Mouse (Mus musculus): ENCODE results near the gene Apba1.
A peak's percentile ranks its signal among the peaks of the same experiment; 100 is the strongest.

Gene Apba1

DNA sequence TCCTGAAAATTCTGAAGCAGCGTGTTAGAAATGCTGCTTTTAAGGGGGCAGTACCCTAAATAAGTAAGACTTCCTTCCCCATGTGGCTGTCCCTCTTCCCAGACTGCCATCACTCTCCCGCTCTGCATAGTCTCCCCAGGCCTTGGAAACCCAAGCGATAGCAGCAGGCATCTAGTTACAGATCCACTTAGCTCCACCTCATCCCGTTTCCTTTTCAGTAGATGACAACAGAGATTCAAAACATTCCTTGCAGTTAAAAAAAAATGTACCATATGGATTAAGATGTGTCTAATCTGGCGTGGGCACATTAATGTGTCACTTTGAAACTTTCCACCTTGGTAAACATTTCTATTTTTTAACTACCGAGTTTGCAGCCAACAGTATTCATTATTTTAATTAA lies 48.1 kb downstream of the Apba1 start:
- no peak for DNase-seq (ENCODE audit: low read depth, low spot score)

DNA sequence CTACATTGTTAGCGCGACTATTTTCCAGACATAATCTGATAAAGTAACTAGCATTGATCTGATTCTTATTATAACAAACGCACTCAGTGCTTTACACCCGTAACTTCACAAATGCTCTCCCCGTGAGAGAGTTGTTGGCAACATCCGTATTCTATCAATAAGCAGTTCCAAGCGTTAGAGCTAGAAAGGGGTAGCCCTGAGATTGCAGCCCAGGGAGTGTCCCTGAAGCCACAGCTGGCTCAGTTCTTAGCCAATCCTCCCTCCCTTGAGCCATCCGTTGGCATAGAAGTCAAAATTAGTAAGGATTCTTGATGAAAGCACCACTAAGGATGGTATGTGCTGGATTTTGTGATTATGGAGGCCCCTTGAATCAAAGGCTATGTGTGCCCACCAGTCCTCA lies 48.7 kb downstream of the Apba1 start:
- no peak for DNase-seq (ENCODE audit: low read depth, low spot score)

DNA sequence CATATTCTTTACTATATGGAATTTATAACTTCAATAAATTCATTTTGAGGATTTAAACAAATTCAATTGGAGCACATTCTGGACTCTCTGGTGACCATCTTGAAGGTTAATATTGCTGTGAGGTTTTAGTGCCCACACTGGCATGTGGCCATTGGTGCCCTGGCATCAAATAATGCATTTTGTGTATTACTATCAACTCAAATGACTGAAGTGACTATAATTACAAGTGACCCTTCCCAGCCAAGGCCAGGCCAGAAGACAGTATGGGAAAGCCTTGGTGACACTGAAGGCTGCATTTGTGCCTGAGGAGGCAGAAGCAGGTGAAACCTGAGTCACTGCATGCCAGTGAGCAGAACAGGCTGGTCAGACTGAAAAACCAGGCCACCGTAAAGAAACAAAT lies 50.5 kb downstream of the Apba1 start:
- DNase-seq (ENCODE audit: low read depth, low spot score) = no peak

- DNase-seq (ENCODE audit: low read depth, low spot score) = no peak
These were observed 51.8 kb downstream of the Apba1 start for GRCm38 (mm10) chr19:23810512-23810911.

DNA sequence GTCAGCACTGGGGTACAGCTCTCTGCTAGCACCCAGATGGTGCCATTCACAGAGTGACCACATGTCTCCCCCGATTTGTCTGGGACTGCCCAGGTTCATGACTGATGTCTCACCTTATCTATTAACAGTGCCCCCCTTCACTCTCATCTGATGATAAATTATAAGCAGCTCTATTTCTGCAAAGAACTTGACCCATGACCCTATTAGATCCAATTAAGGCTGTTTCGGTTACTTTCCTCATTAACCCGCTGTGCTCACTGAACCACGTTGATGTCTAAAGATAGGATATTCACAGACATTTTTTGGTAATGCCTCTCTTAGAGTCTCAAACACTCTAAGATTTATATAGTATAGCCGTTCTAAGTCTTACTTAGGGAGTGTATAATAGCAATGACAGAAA lies 52.3 kb downstream of the Apba1 start:
- DNase-seq (ENCODE audit: low read depth, low spot score) = no peak

DNA sequence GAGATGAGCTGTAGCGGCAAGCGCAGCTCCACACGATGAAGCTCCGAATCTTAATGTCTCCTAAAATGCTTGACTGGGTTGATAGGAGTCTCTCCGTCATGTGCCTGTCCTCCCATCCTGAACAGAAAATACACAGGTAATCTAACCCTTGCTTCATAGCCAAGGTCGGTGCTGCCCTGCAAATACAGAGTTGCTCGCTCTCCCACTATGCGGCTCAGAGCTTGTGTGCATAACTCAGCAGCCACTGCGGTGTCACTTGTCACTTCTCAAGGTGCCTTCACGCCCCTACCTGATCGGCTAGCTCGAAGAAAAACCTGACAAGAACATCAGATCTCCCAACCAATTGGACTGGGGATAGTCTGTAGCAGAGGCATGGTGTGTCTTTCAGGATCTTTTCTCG lies 58.1 kb downstream of the Apba1 start:
- DNase-seq (ENCODE audit: low read depth, low spot score) = no peak

DNA sequence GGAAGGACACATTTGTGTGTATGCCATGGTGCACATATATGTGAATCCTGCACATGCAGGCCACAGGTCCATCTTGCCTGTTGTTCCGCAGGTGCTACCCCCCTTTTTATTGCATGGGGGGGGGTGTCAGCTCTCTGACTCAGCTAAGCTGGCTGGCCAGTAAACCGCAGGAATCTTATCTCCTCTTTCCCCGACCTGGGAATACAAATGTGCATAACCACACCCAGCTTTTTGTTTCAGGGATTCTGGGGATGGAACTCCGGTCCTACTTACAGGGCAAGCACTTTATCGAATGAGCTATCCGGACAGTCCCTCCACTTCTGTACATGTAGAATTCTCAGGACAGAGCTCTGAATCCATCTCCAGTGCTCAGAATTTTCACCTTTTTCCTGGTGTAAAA lies 58.5 kb downstream of the Apba1 start:
- DNase-seq (ENCODE audit: low read depth, low spot score) = no peak

DNA sequence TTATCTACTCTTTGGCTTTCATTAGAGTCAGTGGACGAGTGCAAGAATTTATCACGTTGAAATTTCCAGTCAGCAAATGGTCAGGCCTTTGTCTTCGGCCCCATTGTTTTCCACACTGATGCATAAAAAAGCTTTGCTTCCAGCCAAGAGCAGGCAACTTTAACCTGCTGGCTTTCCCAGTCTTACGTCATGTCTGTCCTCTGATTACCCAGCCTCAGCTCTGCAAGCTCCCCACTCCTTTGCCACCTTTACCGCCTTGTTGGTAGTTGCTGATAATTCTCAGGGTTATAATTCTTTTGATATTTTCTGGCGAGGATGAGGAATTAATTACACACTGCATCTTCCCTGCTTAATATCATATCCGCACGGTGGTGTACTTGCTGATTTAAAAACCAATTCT lies 61.2 kb downstream of the Apba1 start:
- no peak for DNase-seq (ENCODE audit: low read depth, low spot score)

DNA sequence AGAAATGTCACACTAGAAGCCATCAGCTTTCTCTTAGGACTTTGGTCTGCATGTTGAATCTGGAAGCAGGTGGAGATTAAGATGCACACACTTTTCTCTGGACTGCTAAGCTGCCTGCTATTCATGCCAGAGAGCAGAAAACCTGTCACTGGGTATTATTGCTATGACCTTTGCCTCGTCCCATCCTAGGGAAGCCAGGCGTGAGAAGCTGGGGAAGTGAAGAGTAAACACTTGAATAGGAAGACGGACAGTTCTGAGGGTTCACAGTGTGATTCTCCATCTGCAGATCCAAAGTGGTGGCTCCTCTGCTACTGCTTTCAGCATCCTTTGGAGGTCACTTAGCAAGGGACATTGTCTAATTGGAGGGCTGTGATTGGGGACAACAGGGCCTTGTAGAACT lies 63.8 kb downstream of the Apba1 start:
- no peak for DNase-seq (ENCODE audit: low read depth, low spot score)

DNA sequence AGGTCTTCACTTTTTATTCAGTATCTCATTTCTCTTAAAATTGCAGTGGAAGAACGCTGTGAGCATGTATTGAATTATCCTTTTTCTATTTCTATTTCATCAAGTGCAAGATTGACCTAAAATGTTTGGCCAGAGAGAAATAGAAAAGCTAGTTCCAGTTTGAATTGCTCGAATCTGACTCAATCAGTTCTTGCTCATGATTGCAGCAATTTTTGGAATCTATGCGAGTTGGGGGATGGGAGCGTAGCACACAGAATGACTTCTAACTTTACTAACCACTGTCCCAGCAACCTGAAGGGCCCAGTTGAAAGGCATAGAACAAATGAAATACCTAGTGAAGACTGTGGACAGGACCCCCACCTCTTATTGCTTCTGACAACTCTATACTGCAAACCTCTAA lies 64.8 kb downstream of the Apba1 start:
- no peak for DNase-seq (ENCODE audit: low read depth, low spot score)

DNA sequence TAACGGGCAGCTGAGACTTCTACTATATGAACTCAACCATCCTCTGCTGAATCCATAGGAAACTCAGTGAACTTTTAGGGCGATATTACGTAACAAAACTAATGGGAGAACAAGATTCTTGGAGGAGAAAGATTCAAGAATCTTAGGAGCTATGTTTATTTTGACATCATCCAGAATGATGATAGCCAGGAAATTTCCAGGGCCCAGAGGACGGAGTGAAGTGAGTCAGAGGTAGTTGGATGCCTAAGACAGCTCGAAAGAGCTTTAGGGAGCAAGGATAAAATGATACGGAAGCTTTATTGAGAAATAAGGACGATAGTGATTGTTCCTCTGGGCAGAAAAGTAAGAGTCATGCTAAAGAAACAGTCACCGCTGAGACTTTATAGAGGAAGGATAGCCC lies 67.6 kb downstream of the Apba1 start:
- DNase-seq (ENCODE audit: low read depth, low spot score) = no peak

- no peak for DNase-seq (ENCODE audit: low read depth, low spot score)
These were observed 72.1 kb downstream of the Apba1 start for GRCm38 (mm10) chr19:23830761-23831160.

DNA sequence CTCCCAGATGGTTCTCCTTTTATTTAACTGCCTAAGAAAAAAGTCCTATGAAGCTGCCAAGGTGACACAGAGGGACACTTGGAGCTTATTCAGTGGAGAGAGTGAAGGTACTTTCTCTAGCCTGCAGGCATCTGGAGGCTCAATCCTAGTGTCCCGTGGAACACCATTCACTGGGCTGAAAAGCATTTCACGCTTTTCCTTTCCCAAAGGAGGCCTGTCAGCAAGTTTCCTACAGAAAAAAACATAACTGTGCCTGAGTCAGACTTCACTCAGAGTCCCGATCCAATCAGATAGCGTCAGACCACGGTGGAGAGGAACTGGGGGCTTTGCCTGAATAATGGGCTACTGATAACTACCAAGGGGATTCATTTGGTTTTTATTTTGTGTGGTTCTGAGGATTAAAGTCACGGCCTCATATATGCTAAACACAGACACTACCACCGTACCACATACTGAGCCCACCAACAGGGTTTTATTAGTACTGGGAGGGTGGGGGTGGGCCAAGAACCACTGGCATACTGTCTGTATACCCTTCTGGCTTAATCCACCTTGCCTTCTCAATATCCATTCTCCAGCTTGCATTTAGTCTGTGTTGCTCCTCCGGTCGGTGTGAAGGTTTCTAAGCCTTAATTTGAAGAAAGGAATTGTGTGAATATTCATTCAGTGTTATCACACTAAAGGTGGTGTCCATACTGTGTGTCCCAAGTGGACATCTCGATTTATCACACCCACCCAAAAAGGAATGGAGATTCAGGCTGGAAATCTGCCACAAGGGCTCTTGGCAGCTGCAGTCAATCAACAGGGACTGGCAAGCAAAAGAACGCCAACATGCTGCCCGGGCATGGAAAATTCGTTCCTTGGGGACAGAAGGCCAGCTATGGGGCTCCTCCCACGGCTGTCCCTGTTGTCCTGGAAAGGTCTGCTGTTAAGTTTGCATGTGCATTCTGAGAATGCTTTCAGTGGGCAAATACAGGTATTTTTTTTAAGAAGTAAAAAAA lies 75.3 kb downstream of the Apba1 start:
- no peak for DNase-seq (ENCODE audit: low read depth, low spot score)

DNA sequence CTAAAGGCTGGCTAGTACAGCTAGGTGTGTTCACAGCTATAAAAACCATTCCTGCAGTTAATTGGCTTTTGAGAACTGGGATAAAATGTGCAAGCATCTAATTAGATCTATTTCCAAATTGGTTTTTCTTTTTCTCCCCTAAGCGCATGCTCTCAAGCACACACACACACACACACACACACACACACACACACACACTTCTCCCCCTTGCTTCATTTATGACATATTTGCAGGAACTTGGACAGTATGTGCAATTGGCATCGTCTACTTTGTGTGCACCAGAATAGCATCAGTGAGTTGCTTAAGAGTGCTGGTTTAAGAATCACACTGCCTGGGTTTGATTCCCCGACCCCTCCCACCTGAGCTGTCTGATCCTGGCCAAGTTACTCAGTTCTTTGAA lies 76.0 kb downstream of the Apba1 start:
- no peak for DNase-seq (ENCODE audit: low read depth, low spot score)

- DNase-seq (ENCODE audit: low read depth, low spot score) = no peak
These were observed 97.1 kb downstream of the Apba1 start for GRCm38 (mm10) chr19:23855832-23856231.

GRCm38 (mm10) chr19:23858091-23858490 lies 99.4 kb downstream of the Apba1 start:
- no peak for DNase-seq (ENCODE audit: low read depth, low spot score)

DNA sequence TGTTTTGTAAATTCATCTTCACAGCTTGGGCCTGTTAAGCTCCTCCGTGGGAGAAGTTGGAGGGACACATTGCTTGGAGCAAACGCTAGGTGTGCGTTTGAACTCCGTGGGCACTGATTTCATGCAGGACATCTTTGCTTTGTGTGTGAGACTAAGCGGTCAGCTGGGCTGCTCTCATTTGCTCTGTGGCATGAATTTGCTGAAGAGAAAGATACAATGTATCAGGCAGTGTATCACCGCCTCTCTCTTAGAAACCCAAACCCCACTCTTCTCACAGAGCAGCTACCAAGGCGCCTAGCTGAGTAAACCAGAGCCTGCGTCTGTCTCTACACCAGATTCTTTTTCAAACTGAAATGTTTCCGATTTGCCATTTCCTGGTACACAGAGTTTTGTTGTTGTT lies 100.1 kb downstream of the Apba1 start:
- no peak for DNase-seq (ENCODE audit: low read depth, low spot score)

DNA sequence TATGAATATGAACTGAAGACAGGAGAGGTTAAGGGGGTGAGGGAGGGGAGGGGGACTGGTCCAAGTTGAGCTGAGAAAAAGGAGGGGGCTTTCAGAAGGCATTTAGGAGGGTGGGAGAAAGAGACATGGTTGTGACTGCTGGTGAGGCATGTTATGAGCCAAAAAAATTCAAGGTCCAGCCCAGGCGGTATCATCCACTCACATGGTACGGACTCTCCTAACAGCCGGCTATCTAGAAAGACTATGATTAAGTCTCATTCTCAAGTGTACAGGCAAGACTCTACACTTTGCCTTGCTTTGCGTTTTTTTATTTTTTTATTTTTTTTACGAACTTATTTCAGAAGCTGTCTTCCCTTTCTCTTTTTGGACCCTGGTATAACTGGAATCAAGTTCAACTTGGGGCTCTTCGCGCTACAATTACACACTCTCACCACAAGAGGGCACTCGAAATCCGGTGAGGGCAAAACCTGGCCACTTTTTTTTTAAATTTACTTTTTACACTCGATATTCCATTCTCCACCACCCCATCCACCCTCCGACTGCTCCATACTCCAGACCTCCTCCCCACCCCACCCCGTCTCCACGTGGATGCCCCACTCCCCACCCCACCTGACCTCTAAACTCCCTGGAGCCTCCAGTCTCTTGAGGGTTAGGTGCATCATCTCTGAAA lies 101.6 kb downstream of the Apba1 start:
- peak; percentile 26 for DNase-seq (ENCODE audit: low read depth, low spot score)

GRCm38 (mm10) chr19:23862736-23863135 lies 104.0 kb downstream of the Apba1 start:
- DNase-seq (ENCODE audit: low read depth, low spot score) = no peak

DNA sequence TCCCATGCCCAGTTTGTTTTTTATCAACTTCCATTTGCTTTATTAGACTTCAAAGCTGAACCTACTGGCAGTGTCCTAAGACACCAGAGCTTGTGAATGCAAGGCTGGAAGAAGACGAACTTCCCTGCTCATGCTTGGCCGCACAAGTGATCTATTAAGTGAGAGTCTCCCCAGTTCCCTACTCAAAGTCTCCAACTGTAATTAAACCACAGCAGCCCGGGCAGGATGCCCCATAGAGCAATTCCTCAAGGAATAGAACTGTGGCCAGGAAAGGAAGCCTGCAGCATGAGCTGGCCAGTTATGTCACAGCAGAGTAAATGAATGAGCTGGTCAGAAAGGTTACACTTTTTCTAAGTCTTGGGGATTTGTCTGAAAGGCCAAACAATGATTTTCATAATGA lies 105.3 kb downstream of the Apba1 start:
- DNase-seq (ENCODE audit: low read depth, low spot score) = no peak

GRCm38 (mm10) chr19:23866045-23866444 lies 107.4 kb downstream of the Apba1 start:
- DNase-seq (ENCODE audit: low read depth, low spot score) = no peak

GRCm38 (mm10) chr19:23867052-23867451 lies 108.4 kb downstream of the Apba1 start:
- DNase-seq (ENCODE audit: low read depth, low spot score) = no peak

- DNase-seq (ENCODE audit: low read depth, low spot score) = no peak
These were observed 108.9 kb downstream of the Apba1 start for GRCm38 (mm10) chr19:23867589-23867988.
